Mouse (Mus musculus) MEL (cell line): Measurements from ENCODE around the gene Ccl9. TPM values are rescaled to one million over a fixed set of nuclear protein-coding genes. Genes with fewer than 3 reads are reported as not detected.

Experiments
- DNase-seq: peaks from one replicate; pipeline ENCODE4 v3.0.0; 2011; ENCODE audit warnings: low read depth, low spot score
- H3K27ac ChIP-seq: 2 replicates; pipeline ENCODE4 v1.5.1; 2012; ENCODE audit warnings: low read depth, mild to moderate bottlenecking, control low read depth, low read length, moderate library complexity; ENCODE audit not compliant: control insufficient read depth
- H3K27me3 ChIP-seq, 2 experiments: fragments of 150-350 bp in 1 of 2; sonication (generic) in 1 of 2; 2 replicates each; pipeline ENCODE4 v1.6.1; 2012; ENCODE audit warnings: low read length in 2 of 2, mild to moderate bottlenecking in 2 of 2, improper control_type of control experiment in 1 of 2, moderate library complexity in 1 of 2; ENCODE audit not compliant: insufficient read depth in 2 of 2, control insufficient read depth in 1 of 2
- H3K36me3 ChIP-seq, 2 experiments: 2 replicates each; pipeline ENCODE4 v1.6.1; 2012 to 2014; ENCODE audit warnings: low read length in 2 of 2, improper control_type of control experiment in 1 of 2, inconsistent platforms in 1 of 2, mild to moderate bottlenecking in 1 of 2; ENCODE audit not compliant: insufficient read depth in 2 of 2, control insufficient read depth in 1 of 2
- H3K4me1 ChIP-seq, 2 experiments: fragments of 150-350 bp in 1 of 2; sonication (generic) in 1 of 2; 2 replicates each; pipeline ENCODE4 v1.6.1; 2012; ENCODE audit warnings: low read length in 2 of 2, improper control_type of control experiment in 1 of 2, mild to moderate bottlenecking in 1 of 2; ENCODE audit not compliant: insufficient read depth in 2 of 2, control insufficient read depth in 1 of 2
- H3K4me3 ChIP-seq, 2 experiments: fragments of 150-350 bp in 1 of 2; sonication (generic) in 1 of 2; 2 replicates each; pipeline ENCODE4 v1.5.1; 2012; ENCODE audit warnings: low read depth in 2 of 2, low read length in 2 of 2, mild to moderate bottlenecking in 2 of 2, moderate library complexity in 2 of 2, control low read depth in 1 of 2, improper control_type of control experiment in 1 of 2; ENCODE audit not compliant: control insufficient read depth in 1 of 2, insufficient read depth in 1 of 2
- H3K79me2 ChIP-seq: 2 replicates; pipeline ENCODE4 v1.6.1; 2012; ENCODE audit warnings: mild to moderate bottlenecking, low read length, moderate library complexity; ENCODE audit not compliant: control insufficient read depth, poor library complexity, insufficient read depth
- H3K9ac ChIP-seq: 2 replicates; pipeline ENCODE4 v1.6.1; 2012; ENCODE audit warnings: low read depth, mild to moderate bottlenecking, control low read depth, low read length, moderate library complexity; ENCODE audit not compliant: control insufficient read depth, poor library complexity, severe bottlenecking
- H3K9me3 ChIP-seq: fragments of 150-350 bp; sonication (generic); replicated peaks from 2 replicates; pipeline ENCODE4 v1.6.1; 2012; ENCODE audit warnings: mild to moderate bottlenecking, low read length, improper control_type of control experiment, moderate library complexity; ENCODE audit not compliant: insufficient read depth
- CHD1 ChIP-seq: IDR thresholded peaks from 2 replicates; pipeline ENCODE4 v1.6.1; 2012; ENCODE audit warnings: low read depth, mild to moderate bottlenecking, inconsistent platforms, low read length, improper control_type of control experiment
- ETS1 ChIP-seq: IDR thresholded peaks from 2 replicates; pipeline ENCODE4 v1.6.1; 2012; ENCODE audit warnings: low read depth, mild to moderate bottlenecking, inconsistent platforms, low read length, improper control_type of control experiment, moderate library complexity
- GATA1 ChIP-seq: IDR thresholded peaks from 2 replicates; pipeline ENCODE4 v1.6.1; 2011; ENCODE audit warnings: low read depth, low read length, improper control_type of control experiment
- JUND ChIP-seq: IDR thresholded peaks from 2 replicates; pipeline ENCODE4 v1.6.1; 2011; ENCODE audit warnings: low read depth, mild to moderate bottlenecking, improper control_type of control experiment, low read length
- MAZ ChIP-seq: IDR thresholded peaks from 2 replicates; pipeline ENCODE4 v1.6.1; 2012; ENCODE audit warnings: low read depth, mild to moderate bottlenecking, inconsistent platforms, low read length, improper control_type of control experiment
- MEF2A ChIP-seq: IDR thresholded peaks from 2 replicates; pipeline ENCODE4 v1.6.1; 2014; ENCODE audit warnings: low read depth, mild to moderate bottlenecking, inconsistent platforms, low read length, improper control_type of control experiment; ENCODE audit not compliant: poor library complexity, insufficient replicate concordance, severe bottlenecking; ENCODE audit errors: extremely low read depth
- MXI1 ChIP-seq: IDR thresholded peaks from 2 replicates; pipeline ENCODE4 v1.6.1; 2011; ENCODE audit warnings: mild to moderate bottlenecking, low read depth, low read length, improper control_type of control experiment
- POLR2A ChIP-seq, 2 experiments: IDR thresholded peaks; 2 replicates each; pipeline ENCODE4 v1.6.1; 2011 to 2012; ENCODE audit warnings: low read length in 2 of 2, mild to moderate bottlenecking in 2 of 2, control low read depth in 1 of 2, improper control_type of control experiment in 1 of 2, low read depth in 1 of 2, moderate library complexity in 1 of 2; ENCODE audit not compliant: control insufficient read depth in 1 of 2, insufficient read depth in 1 of 2, poor library complexity in 1 of 2
- POLR2AphosphoS2 ChIP-seq: IDR thresholded peaks from 2 replicates; pipeline ENCODE4 v1.6.1; 2011; ENCODE audit warnings: low read length, improper control_type of control experiment
- POLR2AphosphoS5 ChIP-seq: IDR thresholded peaks from 2 replicates; pipeline ENCODE4 v1.6.1; 2012; ENCODE audit warnings: low read depth, borderline replicate concordance, mild to moderate bottlenecking, inconsistent platforms, low read length, moderate library complexity, mixed read lengths
- RCOR1 ChIP-seq: IDR thresholded peaks from 2 replicates; pipeline ENCODE4 v1.6.1; 2012; ENCODE audit warnings: low read depth, mild to moderate bottlenecking, inconsistent platforms, low read length, improper control_type of control experiment
- UBTF ChIP-seq: IDR thresholded peaks from 2 replicates; pipeline ENCODE4 v1.6.1; 2012; ENCODE audit warnings: low read depth, mild to moderate bottlenecking, inconsistent platforms, low read length, improper control_type of control experiment, moderate library complexity, borderline replicate concordance; ENCODE audit not compliant: insufficient read depth
- USF1 ChIP-seq: IDR thresholded peaks from 2 replicates; pipeline ENCODE4 v1.6.1; 2014; ENCODE audit warnings: low read depth, mild to moderate bottlenecking, inconsistent platforms, low read length, improper control_type of control experiment, moderate library complexity
- USF2 ChIP-seq, 2 experiments: IDR thresholded peaks; 2 replicates each; pipeline ENCODE4 v1.6.1; 2011 to 2012; ENCODE audit warnings: improper control_type of control experiment in 2 of 2, low read length in 2 of 2, borderline replicate concordance in 1 of 2, inconsistent platforms in 1 of 2, low read depth in 1 of 2, mild to moderate bottlenecking in 1 of 2; ENCODE audit not compliant: insufficient read depth in 1 of 2
- ZC3H11A ChIP-seq: IDR thresholded peaks from 2 replicates; pipeline ENCODE4 v1.6.1; 2012; ENCODE audit warnings: low read depth, mild to moderate bottlenecking, inconsistent platforms, low read length, improper control_type of control experiment
- ZKSCAN1 ChIP-seq: IDR thresholded peaks from 2 replicates; pipeline ENCODE4 v1.6.1; 2012; ENCODE audit warnings: low read depth, mild to moderate bottlenecking, inconsistent platforms, low read length, improper control_type of control experiment, moderate library complexity
- polyA plus RNA-seq, 2 experiments: library from polyadenylated mRNA; stranded (reverse) in 1 of 2; unstranded in 1 of 2; fragments of >175 nt in 1 of 2; fragments of >200 nt in 1 of 2; gene quantifications; 2 replicates each; pipeline versions ENCODE4 v1.2.1 to v1.2.4; 2012; ENCODE audit warnings: low replicate concordance in 2 of 2, low read depth in 1 of 2; ENCODE audit not compliant: insufficient read length in 2 of 2, insufficient read depth in 1 of 2, missing spikeins in 1 of 2
- total RNA-seq: library from RNA; depleted of rRNA; stranded (reverse); fragments of 300-350 nt; gene quantifications from 2 replicates; pipeline ENCODE4 v1.2.3, GENCODE M21; 2012

Gene Ccl9
- total and polyA plus RNA-seq, 3 experiments: 0.62 to 1.7 TPM; not detected in 1

GRCm38 (mm10) chr11:83595669-83596455, 17.4 kb upstream of the Ccl9 start:
- no peaks in the 10 kb centered on the region for H3K9me3 ChIP-seq
- DNase-seq: no peak
- H3K27me3 ChIP-seq: peaks cover 18 to 20% of the 10 kb centered on the region in 2 experiments
- H3K9ac ChIP-seq: no peak overlapping the region
- no peak overlapping the region for H3K4me3 ChIP-seq
- TF ChIP-seq USF1: no peak
- no peak for TF ChIP-seq CHD1
- no peak for TF ChIP-seq RCOR1
- TF ChIP-seq POLR2AphosphoS2: no peak
- no peak for TF ChIP-seq GATA1
- no peak for TF ChIP-seq MEF2A
- no peak for TF ChIP-seq JUND
- TF ChIP-seq POLR2AphosphoS5: no peak
- TF ChIP-seq POLR2A (IDR thresholded peaks at IDR 0.05; ENCODE audit: control insufficient read depth in 1 of 2, insufficient read depth in 1 of 2, low read depth in 1 of 2, low read length in 2 of 2, poor library complexity in 1 of 2): no peak
- TF ChIP-seq UBTF: no peak
- no peak for TF ChIP-seq ZKSCAN1
- H3K4me1 ChIP-seq: no peaks in the 10 kb centered on the region
- no peak overlapping the region for H3K27ac ChIP-seq
- H3K36me3 ChIP-seq: no peaks in the 10 kb centered on the region
- no peaks in the 10 kb centered on the region for H3K79me2 ChIP-seq

- no peaks in the 10 kb centered on the region for H3K4me1 ChIP-seq
Measured at GRCm38 (mm10) chr11:83593453-83593852, 15.0 kb upstream of the Ccl9 start.

GRCm38 (mm10) chr11:83592853-83593252, 14.4 kb upstream of the Ccl9 start, which contains the start of gene Ccl6:
Ccl6 (minus strand) TSS chr11:83593087.
- Histone ChIP-seq H3K4me3 (no peak within 1 kb of the TSS), H3K9ac (no peak within 1 kb of the TSS), H3K27me3 (peaks cover 19 to 28% of the 10 kb centered on the region in 2 experiments), H3K4me1 (no peaks in the 10 kb centered on the region), H3K9me3 (no peaks in the 10 kb centered on the region), H3K79me2 (no peaks in the 10 kb centered on the region), H3K27ac (no peak within 1 kb of the TSS), H3K36me3 (no peaks in the 10 kb centered on the region)
- TF ChIP-seq ZC3H11A (no peak), JUND (no peak), MXI1 (no peak), USF2 (IDR thresholded peaks at IDR 0.05; ENCODE audit: borderline replicate concordance in 1 of 2, insufficient read depth in 1 of 2, low read depth in 1 of 2, low read length in 2 of 2) (no peak), MAZ (no peak), POLR2AphosphoS5 (no peak)
- DNase-seq: no peak

More at GRCm38 (mm10) chr11:83593453-83593852, 15.0 kb upstream of the Ccl9 start:
- no peaks in the 10 kb centered on the region for H3K9me3 ChIP-seq
- H3K27me3 ChIP-seq: peaks cover 19 to 26% of the 10 kb centered on the region in 2 experiments
- H3K9ac ChIP-seq: no peak overlapping the region
- H3K27ac ChIP-seq: no peak overlapping the region
- no peaks in the 10 kb centered on the region for H3K36me3 ChIP-seq
- TF ChIP-seq POLR2AphosphoS5 (no peak), ETS1 (no peak)
- no peak overlapping the region for H3K4me3 ChIP-seq
- H3K79me2 ChIP-seq: no peaks in the 10 kb centered on the region
- DNase-seq: no peak
